Mouse (Mus musculus): ENCODE results near the gene Gm3336.

Gene Gm3336

GRCm38 (mm10) chr8:70748246-70749096, 30.1 kb downstream of the Gm3336 start:
- no peak for DNase-seq (ENCODE audit: low spot score)

DNA sequence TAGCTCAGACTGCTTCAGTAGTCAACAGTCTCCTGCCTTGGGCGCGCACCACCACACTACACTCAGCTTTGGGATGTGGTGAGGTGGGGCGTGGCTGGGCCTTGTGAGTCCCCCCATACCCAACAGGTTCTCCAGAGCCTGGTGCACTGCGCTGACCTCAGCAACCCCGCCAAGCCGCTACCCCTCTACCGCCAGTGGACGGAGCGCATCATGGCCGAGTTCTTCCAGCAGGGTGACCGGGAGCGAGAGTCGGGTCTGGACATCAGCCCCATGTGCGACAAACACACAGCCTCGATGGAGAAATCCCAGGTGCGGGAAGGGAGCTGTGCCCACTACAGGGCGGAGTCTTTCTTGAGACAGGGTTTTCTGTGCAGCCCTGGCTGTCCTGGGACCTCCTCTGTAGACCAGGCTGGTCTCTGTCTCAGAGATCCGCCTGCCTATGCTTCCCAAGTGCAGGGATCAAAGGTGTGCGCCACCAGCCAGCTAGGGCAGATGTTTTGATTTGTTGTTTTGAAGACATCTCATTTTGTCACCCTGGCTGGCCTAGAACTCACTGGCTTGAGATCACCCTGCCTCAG, 30.8 kb downstream of the Gm3336 start:
- DNase-seq (ENCODE audit: low spot score): no peak

- no peak for DNase-seq (ENCODE audit: low spot score)
Observed at GRCm38 (mm10) chr8:70750128-70750680, 31.9 kb downstream of the Gm3336 start.

DNA sequence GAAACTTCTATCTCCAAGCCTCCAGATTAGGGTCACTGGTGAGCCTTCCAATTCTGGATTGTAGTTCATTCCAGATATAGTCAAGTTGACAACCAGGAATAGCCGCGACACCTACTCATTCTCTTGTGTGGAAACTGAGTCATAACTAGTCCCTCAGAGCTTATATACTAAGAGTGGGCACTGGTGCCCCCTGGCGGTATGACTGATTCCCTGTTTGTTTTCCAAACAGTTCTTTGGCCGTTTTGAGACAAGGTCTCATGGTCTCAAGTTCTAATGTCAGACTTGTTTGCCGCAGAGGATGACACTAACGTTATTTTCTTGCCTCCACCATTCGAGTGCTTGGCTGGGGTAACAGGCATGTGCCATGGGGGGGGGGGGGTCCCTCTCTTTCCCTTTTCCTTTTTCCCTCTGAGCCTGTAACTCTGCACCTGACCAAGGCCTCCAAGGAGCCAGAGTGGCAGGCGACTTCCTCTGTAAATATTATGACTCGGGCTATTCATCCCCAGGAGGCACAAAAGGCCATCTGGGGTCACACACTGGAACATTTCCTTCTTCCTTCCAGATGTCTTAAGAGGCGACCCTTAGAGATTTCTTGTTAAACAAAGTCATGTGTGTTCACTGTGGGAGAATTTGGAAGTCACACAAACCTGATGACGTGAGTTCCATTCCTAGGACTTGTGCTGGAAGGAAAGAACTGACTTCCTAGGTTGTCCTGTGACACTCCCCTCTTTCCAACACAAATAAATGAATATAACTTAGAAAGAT, 33.8 kb downstream of the Gm3336 start:
- no peak for DNase-seq (ENCODE audit: low spot score)

GRCm38 (mm10) chr8:70753151-70753550, 34.8 kb downstream of the Gm3336 start:
- DNase-seq (ENCODE audit: low spot score): no peak

- DNase-seq (ENCODE audit: low spot score): peak; percentile 97
Observed at GRCm38 (mm10) chr8:70754043-70754870, 35.9 kb downstream of the Gm3336 start, which contains the start of gene Rab3a. TSS of gene Rab3a (plus strand) at chr8:70754679.

DNA sequence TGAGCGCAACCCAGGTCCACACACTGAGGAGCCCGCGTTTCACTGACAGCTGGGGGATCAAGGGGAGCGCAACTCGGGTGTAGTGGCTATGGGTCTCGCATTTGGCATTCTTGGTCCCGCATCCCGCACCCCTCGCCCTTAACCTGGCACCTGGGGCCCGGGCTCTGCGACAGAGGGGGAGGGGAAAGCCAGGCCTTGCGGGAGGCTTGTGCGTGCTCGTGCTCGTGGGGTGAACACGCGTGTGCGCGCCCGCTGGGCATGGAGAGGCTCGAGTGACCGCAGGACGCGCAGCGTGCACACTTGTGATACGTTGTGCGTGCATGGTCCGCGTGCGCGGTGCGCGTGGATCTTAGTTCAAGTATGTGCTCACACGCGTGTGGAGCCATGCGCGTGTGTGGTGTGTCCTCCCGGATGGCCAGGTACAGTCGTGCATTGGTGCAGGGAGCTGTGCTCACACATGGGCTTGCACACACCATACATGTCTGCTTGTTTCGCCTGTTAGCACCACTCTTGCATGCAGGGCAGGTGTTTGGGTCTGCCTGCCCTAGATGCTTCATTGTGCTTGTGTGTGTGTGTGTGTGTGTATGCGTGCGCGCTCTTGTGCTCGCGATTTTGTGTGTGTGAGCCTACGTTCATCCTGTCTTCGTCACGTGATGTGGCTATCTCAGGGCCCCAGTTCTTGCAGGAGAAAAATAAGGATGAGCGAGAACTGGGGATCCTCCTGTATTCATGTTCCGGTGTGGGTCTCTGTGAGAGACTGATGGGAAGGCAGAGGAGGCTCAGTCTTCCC, 36.7 kb downstream of the Gm3336 start:
- DNase-seq (ENCODE audit: low spot score): no peak

DNA sequence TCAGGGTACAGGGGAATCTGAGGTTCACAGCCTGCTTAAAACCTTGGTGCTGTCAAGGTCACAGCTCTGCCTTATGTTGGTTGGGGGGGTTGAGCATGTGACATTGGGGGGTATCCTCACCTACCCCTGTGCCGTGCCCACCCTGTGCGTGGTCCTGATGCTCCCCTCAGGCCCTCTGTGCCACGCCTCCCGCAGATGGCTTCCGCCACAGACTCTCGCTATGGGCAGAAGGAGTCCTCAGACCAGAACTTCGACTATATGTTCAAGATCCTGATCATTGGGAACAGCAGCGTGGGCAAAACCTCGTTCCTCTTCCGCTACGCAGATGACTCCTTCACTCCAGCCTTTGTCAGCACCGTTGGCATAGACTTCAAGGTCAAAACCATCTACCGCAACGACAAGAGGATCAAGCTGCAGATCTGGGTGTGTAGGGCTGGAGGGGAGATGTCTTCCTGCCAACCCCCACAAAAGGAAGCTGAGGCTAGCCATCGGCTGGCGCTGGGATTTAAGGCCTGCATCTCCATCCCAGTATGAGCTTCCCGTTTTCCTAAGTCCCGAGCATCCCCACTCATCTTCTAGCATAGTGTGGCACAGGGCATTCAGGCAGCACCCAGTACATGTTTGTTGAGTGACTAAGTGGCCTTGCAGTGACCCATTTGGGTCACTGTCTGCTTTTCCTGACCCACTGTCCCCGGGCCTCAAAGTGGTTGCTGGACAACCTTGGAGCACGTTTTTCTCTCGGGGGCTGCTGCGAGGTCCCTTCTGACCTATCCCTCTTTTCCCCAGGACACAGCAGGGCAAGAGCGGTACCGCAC, 37.5 kb downstream of the Gm3336 start:
- no peak for DNase-seq (ENCODE audit: low spot score)

GRCm38 (mm10) chr8:70756476-70757040, 38.2 kb downstream of the Gm3336 start:
- DNase-seq (ENCODE audit: low spot score): no peak

DNA sequence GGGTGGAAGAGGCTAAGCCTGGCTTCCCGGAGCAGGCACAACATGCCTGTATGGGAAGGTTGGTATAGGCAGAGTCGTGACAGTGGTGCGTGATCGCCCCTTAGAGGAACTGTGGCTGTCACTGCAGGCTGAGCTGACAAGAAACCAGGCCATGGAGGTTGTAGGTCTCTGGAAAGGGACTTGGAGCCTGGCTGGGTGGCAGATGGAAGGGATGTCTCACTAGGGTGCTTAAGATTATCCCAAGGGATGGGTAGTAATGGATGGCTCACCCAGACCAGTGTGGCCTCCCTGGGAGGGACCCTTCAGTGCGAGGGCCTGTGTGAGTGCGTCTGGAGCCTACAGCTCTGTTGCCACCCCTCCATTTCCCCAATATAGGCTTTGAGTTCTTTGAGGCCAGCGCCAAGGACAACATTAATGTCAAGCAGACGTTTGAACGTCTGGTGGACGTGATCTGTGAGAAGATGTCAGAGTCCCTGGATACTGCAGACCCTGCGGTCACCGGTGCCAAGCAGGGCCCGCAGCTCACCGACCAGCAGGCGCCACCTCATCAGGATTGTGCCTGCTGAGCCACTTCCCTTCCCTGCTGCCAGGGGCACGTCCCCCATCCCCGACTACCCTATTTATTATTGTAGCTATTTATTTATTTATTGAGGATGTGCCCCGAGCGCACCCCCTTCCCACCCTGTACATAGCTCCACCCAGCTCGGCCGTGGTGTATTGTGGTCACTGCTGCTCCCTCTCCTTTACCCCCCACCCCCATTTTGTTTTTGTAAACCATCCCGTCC, 39.4 kb downstream of the Gm3336 start:
- no peak for DNase-seq (ENCODE audit: low spot score)

- DNase-seq (ENCODE audit: low spot score): no peak
Observed at GRCm38 (mm10) chr8:70758308-70758615, 39.9 kb downstream of the Gm3336 start.

DNA sequence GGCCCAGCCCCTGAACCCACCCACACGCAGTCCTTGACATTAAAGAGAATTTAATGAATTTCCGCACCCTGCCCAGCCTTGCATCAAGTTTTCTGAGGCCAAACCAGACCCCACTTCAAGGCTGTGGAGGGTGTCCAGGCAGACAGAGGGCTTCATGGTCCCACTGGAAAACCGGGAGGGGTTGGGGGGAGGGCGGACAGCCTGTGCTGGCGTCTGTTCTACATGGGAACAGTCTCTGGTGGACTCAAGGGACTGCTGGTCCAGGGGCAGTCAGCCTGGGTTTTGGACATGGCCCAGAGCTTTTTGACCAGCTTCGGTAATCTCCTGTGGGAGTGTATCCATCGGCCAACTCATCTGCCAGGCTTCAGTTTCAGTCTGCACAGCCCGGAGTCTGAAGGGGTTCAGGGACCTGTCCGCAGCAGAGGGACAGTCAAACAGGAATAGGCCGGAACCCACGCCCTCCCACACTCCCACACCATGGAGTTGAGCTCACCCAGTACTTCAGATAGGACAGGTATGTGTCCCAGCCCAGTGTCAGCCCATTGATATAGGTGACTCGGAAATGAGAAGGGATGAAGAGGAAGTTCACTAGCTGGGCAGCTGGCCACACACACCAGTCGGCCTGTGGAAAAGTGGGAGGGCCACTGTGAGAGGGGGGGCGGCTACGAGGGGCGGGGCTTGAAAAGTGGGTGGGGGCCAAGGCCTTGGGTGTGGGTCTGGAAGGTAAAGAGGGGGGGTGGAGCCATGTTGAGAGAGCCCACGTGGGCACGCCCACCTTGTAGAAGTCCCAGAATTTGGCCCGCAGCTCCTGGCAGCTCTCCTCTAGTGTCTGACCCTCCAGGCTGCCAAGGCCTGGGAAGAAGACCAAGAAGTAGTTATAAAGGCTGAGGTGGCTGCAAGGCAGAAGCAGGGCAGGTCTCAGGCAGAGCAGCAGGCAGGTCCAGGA, 40.5 kb downstream of the Gm3336 start:
- DNase-seq (ENCODE audit: low spot score): no peak

- no peak for DNase-seq (ENCODE audit: low spot score)
Observed at GRCm38 (mm10) chr8:70760350-70760749, 42.0 kb downstream of the Gm3336 start.

DNA sequence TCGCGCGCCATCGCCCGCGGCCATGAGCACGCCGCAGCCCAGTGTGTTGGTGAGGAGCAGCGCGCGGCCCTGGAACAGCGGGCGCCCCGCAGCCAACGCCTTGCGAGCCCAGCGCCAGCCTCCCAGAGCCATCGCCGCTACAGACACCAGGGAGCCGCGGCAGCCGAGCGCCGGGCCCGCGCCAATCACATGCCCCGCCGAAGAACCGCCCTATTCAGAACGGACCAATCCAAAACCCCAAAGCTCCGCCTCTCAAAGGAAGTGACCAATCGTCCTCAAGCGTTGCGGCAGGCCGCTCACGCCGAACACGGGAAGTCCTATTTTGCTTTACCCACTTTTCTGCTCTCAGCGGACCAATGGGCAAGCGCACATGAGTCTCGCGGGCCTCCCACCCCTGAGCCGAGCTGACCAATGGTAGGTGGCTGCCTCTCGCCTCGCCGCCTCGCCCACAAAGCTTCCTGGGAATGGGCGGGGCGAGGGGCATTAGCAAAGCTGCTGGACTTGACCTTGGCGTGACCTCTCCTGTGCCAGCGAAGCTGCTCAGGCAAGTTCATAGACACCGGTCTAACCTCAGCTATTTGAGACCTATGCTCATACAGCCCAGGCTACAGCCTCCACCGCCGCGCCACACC, 42.5 kb downstream of the Gm3336 start, which contains the start of gene Mpv17l2:
Gene Mpv17l2, minus strand, starts transcription at position 172 of the 632 bp plus-strand sequence.
- peak; percentile 94 for DNase-seq (ENCODE audit: low spot score)

GRCm38 (mm10) chr8:70762118-70762517, 43.8 kb downstream of the Gm3336 start:
- no peak for DNase-seq (ENCODE audit: low spot score)

DNA sequence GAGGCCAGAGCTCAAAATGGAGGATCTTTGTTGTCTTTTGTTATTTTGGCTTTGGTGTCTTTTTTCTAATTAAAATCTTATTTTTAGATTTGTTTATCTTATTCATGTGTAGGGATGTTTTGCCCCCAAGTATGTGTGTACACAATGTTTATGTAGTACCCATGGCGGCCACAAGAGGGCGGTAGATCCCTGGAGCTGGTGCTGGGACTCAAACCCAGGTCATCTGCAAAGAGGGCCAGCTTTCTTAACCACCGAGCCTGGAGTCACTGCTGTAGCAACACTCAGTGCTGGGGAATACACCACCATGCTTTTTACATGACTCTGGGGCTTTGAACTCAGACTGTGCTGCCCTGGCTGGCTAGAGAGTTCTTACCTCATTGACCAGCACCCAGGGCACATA, 45.0 kb downstream of the Gm3336 start:
- DNase-seq (ENCODE audit: low spot score): no peak

DNA sequence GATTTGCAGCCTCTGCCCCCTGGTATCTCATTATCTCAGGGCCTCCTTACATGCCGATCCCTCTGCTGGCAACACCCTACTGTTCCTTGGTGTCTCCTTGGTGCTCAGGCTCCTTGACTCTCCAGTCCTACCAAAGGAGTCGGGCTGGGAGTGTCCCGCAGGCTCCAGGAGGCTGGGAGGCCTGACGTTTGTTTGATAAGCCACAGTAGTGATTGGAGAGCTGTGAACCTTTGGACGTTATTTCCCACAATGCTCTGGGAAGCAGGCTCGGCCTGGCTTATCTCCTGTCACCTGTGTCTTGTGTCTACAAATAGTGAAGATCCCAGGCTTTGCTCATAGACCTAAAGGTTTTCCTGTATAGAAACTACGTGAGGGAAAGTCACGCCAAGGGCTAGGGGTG, 45.7 kb downstream of the Gm3336 start:
- no peak for DNase-seq (ENCODE audit: low spot score)
